Mouse (Mus musculus) small intestine, adult 2 months (tissue): ENCODE data around the gene Kmt5a.

Experiments
- CTCF ChIP-seq: fragments of 200-500 bp; IDR thresholded peaks from 2 replicates; pipeline ENCODE4 v1.5.1; 2012; ENCODE audit warnings: low read depth, mild to moderate bottlenecking, control low read depth, inconsistent platforms, low read length, moderate library complexity, mixed read lengths; ENCODE audit not compliant: insufficient replicate concordance, insufficient read length; ENCODE audit errors: extremely low read depth
- POLR2A ChIP-seq: fragments of 200-500 bp; IDR thresholded peaks from 2 replicates; pipeline ENCODE4 v1.6.1; 2012; ENCODE audit warnings: low read depth, mild to moderate bottlenecking, control low read depth, inconsistent platforms, low read length, moderate library complexity

GRCm38 (mm10) chr5:124446301-124446881, 6.7 kb downstream of the Kmt5a start:
- no peak for TF ChIP-seq CTCF
- TF ChIP-seq POLR2A: no peak; the same call in 1 of the 2 replicates
